Mouse (Mus musculus): ENCODE results near the gene Ramp1. TPM values are rescaled to one million over a fixed set of nuclear protein-coding genes. Genes with fewer than 3 reads are reported as not detected.

Ramp1 gene
- total RNA-seq, 2 experiments from 2014 or later = 57.2 to 61.5 TPM

DNA sequence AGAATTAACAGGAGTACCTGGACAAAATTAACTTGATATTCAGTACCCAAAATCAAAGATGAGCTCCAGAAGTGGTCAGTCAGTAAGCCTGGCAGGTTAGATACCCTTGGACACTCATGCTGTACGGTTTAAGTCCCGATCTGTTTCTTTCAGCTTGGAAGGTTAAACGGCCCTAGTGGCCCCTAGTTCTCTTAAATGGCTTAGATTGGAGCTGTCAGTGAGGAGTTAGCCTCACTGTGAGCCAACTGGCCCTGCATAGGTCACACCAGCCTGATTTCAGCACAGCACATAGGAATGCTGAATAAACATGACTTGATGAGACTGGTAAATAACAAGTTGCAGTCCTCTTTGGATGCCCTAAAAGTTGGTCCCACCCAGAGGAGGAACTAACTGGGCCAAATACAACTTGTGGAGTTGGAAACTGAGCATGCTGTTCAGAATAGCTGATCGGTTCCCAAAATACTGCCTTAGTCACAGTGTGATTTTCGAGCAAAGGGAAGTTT lies 71.6 kb downstream of the Ramp1 start:
- H3K4me3 ChIP-seq = peak overlapping the region; percentile 91
- TF ChIP-seq CTCF (conservative IDR thresholded peaks at IDR 0.05) = no peak
- H3K27ac ChIP-seq = peak overlapping the region; percentile 94
- DNase-seq (ENCODE audit: low spot score in 2 of 2) = no peak

- Histone ChIP-seq H3K4me3 (peak overlapping the region; percentile 91), H3K27ac (no peak overlapping the region)
- no peak for DNase-seq (ENCODE audit: low spot score in 2 of 2)
- TF ChIP-seq CTCF (conservative IDR thresholded peaks at IDR 0.05) = peak; percentile 55
Observed at GRCm38 (mm10) chr1:91251927-91252326, 72.3 kb downstream of the Ramp1 start.

DNA sequence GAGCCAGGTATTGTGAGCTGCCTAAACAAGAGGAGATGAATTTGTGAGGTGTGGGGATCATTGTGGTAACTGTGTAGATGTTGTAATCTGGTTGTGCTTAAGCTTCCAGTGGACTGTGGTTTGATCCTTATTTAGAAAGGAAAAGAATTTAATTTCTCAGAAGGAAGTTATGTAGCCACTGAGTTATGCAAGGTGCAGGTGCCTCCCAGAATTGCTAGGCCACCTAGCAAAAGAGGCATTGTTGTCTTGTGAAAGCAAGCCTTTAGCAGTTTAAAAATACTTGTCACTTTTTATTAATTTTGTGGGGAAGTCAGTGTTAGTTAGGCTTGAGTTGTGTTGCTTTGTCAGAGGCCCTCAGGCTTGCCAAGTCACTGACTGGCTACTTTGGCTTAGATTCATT lies 78.3 kb downstream of the Ramp1 start:
- DNase-seq (ENCODE audit: low spot score in 2 of 2) = no peak
- Histone ChIP-seq H3K4me3 (no peak overlapping the region), H3K27ac (no peak overlapping the region)
- TF ChIP-seq CTCF (conservative IDR thresholded peaks at IDR 0.05) = no peak

DNA sequence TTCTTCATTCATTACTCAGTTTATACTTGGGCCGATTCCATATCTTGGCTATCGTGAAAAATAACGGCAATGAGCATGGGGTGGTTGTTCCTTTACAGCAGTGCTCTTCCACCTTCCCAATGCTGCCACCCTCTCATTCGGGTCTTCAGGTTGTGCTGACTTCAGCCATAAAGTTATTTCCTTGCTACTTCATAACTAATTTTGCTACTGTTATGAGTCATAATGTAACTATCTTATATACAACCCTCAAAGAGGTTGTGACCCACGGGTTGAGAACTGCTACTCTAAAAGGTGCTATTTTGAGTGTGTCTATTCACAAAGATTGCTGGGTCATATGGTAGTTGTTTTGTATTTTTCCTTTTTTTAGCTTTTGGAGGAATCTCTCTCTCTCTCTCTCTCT lies 80.2 kb downstream of the Ramp1 start:
- Histone ChIP-seq H3K27ac (no peak overlapping the region), H3K4me3 (no peak overlapping the region)
- no peak for TF ChIP-seq CTCF (conservative IDR thresholded peaks at IDR 0.05)
- no peak for DNase-seq (ENCODE audit: low spot score in 2 of 2)

- no peak for DNase-seq (ENCODE audit: low spot score in 2 of 2)
- Histone ChIP-seq H3K4me3 (no peak overlapping the region), H3K27ac (no peak overlapping the region)
- TF ChIP-seq CTCF (conservative IDR thresholded peaks at IDR 0.05) = no peak
Observed at GRCm38 (mm10) chr1:91262508-91262907, 82.9 kb downstream of the Ramp1 start.

- no peak for TF ChIP-seq CTCF (conservative IDR thresholded peaks at IDR 0.05)
- DNase-seq (ENCODE audit: low spot score in 2 of 2) = no peak
- Histone ChIP-seq H3K4me3 (no peak overlapping the region), H3K27ac (no peak overlapping the region)
Observed at GRCm38 (mm10) chr1:91272260-91272659, 92.6 kb downstream of the Ramp1 start.

Other genes with a start within 250 kb of the Ramp1 start
- gene Prlh, start 226.7 kb upstream of the Ramp1 start, total RNA-seq (2021) = not detected
- not detected for gene Rab17, start 210.2 kb upstream of the Ramp1 start, total RNA-seq (2021)
- 10 to 100 TPM; 77.6 to 82.3 TPM for gene Lrrfip1, start 181.1 kb upstream of the Ramp1 start, total RNA-seq (2021)
- gene Rbm44, start 34.7 kb upstream of the Ramp1 start, total RNA-seq (2021) = not detected
- 10 to 100 TPM; 44.9 to 50.7 TPM for gene Ube2f, start 70.5 kb downstream of the Ramp1 start, total RNA-seq (2021)
- 10 to 100 TPM; 21.1 to 21.7 TPM for gene Scly, start 118.5 kb downstream of the Ramp1 start, total RNA-seq (2021)
- under 1 TPM; 0.05 to 0.10 TPM for gene Espnl, start 142.3 kb downstream of the Ramp1 start, total RNA-seq (2021)
- under 1 TPM in 1 of 2 experiments, not detected in 1; 0.15 TPM for gene Klhl30, start 171.2 kb downstream of the Ramp1 start, total RNA-seq (2021)
- not detected for gene Erfe, start 186.6 kb downstream of the Ramp1 start, total RNA-seq (2021)
- 10 to 100 TPM; 66.6 to 67.9 TPM for gene Ilkap, start 219.0 kb downstream of the Ramp1 start, total RNA-seq (2021)
- gene Hes6, start 234.2 kb downstream of the Ramp1 start, total RNA-seq (2021) = 10 to 100 TPM; 15.4 to 15.7 TPM

Data from layer of hippocampus, adult 2 months (tissue).